Mouse (Mus musculus) C2C12 (cell line): Measurements from ENCODE around the gene Itga2b. TPM values are rescaled to one million over a fixed set of nuclear protein-coding genes. Genes with fewer than 3 reads are reported as not detected.
"Not testable (repeated sequence)": the region's sequence is repeated elsewhere in the genome, so short reads cannot be mapped to it uniquely, and the experiment has no call there.

Source experiments
- H3K27me3 ChIP-seq: one replicate; pipeline ENCODE4 v1.6.1; 2011; ENCODE audit not compliant: control insufficient read depth, insufficient read depth, insufficient read length
- H3K36me3 ChIP-seq: one replicate; pipeline ENCODE4 v1.6.1; 2011; ENCODE audit not compliant: control insufficient read depth, insufficient read depth
- H3K4me3 ChIP-seq: one replicate; pipeline ENCODE4 v1.5.1; 2011; ENCODE audit warnings: mild to moderate bottlenecking, control low read depth; ENCODE audit not compliant: poor library complexity, insufficient read depth, severe bottlenecking
- H3K79me2 ChIP-seq: one replicate; pipeline ENCODE4 v1.6.1; 2011; ENCODE audit not compliant: control insufficient read depth, insufficient read depth
- H3K79me3 ChIP-seq: one replicate; pipeline ENCODE4 v1.6.1; 2011; ENCODE audit warnings: low read depth, control low read depth
- H3ac ChIP-seq: one replicate; pipeline ENCODE3; 2011; ENCODE audit warnings: low read depth; ENCODE audit not compliant: control insufficient read depth, insufficient read length
- CEBPB ChIP-seq: IDR thresholded peaks from one replicate; pipeline ENCODE4 v1.6.1; 2011; ENCODE audit warnings: low read depth, mild to moderate bottlenecking, control low read depth, moderate library complexity
- CTCF ChIP-seq: IDR thresholded peaks from one replicate; pipeline ENCODE4 v1.5.1; 2011; ENCODE audit not compliant: control insufficient read depth, insufficient read depth, insufficient read length
- FOSL1 ChIP-seq: IDR thresholded peaks from one replicate; pipeline ENCODE4 v1.8.0; 2011; ENCODE audit warnings: mild to moderate bottlenecking, low read length; ENCODE audit not compliant: poor library complexity, insufficient read depth, severe bottlenecking
- MAX ChIP-seq: IDR thresholded peaks from one replicate; pipeline ENCODE4 v1.6.1; 2011; ENCODE audit warnings: mild to moderate bottlenecking, control low read depth
- MYOD1 ChIP-seq: IDR thresholded peaks from one replicate; pipeline ENCODE4 v1.6.1; 2011; ENCODE audit warnings: low read depth; ENCODE audit not compliant: control insufficient read depth, insufficient read length
- MYOG ChIP-seq: IDR thresholded peaks from one replicate; pipeline ENCODE4 v1.6.1; 2011; ENCODE audit not compliant: control insufficient read depth, insufficient read length; ENCODE audit errors: extremely low read depth
- USF1 ChIP-seq: IDR thresholded peaks from one replicate; pipeline ENCODE4 v1.6.1; 2011; ENCODE audit warnings: low read depth, mild to moderate bottlenecking, control low read depth, moderate library complexity
- polyA plus RNA-seq: library from polyadenylated mRNA; unstranded; fragments of >200 nt; fragmentation: generic; extraction: Trizol; gene quantifications from one replicate; pipeline ENCODE4 v1.2.1, GENCODE M21; 2012; ENCODE audit warnings: missing spikeins

Gene Itga2b
- polyA plus RNA-seq, 1 experiment = 1.3 TPM

DNA sequence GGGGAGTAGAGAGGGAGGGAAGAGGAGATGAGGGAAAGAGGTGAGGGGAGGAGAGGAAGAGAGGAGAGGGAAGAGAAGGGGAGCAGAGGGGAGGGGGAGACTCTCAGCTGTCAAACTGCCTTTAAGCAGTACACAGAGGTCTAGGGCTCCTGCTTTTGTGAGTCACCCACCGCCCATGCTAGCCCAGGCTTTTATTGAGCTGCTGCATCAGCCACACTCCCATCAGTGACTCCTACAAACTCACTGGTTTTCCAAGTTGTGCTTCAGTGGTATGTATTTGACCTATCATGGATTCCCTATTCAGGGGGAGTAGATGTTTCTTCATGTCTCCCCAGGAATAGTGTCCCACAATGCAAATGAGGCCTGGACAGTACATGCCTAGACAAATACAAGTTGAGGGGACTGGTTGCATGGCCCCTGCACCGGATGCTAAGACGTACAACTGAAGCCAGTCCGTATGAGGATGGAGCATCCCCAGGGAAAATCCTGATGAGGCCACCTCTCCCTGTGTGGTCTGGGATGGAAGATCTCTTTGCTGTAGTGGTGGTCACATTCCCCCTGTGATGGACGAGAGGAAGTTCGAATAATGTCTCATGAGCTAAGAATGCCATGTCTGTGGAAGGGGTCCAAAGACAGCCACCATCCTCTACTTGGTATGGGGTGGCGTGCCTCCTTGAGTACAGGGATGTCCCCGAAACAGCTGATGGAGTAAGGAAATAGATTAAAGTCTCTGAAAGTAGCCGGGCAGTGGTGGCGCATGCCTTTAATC, 54.7 kb downstream of the Itga2b start:
- H3K79me2 ChIP-seq = no peaks in the 10 kb centered on the region
- H3ac ChIP-seq = no peak overlapping the region
- H3K4me3 ChIP-seq = no peak overlapping the region
- no peak for TF ChIP-seq USF1
- TF ChIP-seq MYOG = no peak
- no peak for TF ChIP-seq CTCF
- no peak for TF ChIP-seq MYOD1
- TF ChIP-seq FOSL1 = no peak
- no peak for TF ChIP-seq CEBPB
- TF ChIP-seq MAX = no peak
- H3K36me3 ChIP-seq = no peaks in the 10 kb centered on the region
- no peaks in the 10 kb centered on the region for H3K79me3 ChIP-seq
- peaks cover 3% of the 10 kb centered on the region for H3K27me3 ChIP-seq

GRCm38 (mm10) chr11:102413059-102413458, 56.9 kb downstream of the Itga2b start:
- H3K27me3 ChIP-seq = peaks cover 3% of the 10 kb centered on the region
- no peak for TF ChIP-seq USF1
- H3K79me2 ChIP-seq = no peaks in the 10 kb centered on the region
- H3K36me3 ChIP-seq = no peaks in the 10 kb centered on the region
- H3ac ChIP-seq = no peak overlapping the region
- H3K4me3 ChIP-seq = no peak overlapping the region
- no peaks in the 10 kb centered on the region for H3K79me3 ChIP-seq

GRCm38 (mm10) chr11:102411704-102412103, 58.2 kb downstream of the Itga2b start:
- peaks cover 3% of the 10 kb centered on the region for H3K27me3 ChIP-seq
- no peak for TF ChIP-seq FOSL1
- TF ChIP-seq MYOD1 = no peak
- peak; percentile 76 for TF ChIP-seq MAX
- TF ChIP-seq USF1 = no peak
- no peak for TF ChIP-seq MYOG
- no peak for TF ChIP-seq CEBPB
- peak; percentile 51 for TF ChIP-seq CTCF
- H3ac ChIP-seq = no peak overlapping the region
- H3K36me3 ChIP-seq = no peaks in the 10 kb centered on the region
- peaks cover 4% of the 10 kb centered on the region for H3K79me2 ChIP-seq
- H3K4me3 ChIP-seq = no peak overlapping the region
- H3K79me3 ChIP-seq = peaks cover 3% of the 10 kb centered on the region

DNA sequence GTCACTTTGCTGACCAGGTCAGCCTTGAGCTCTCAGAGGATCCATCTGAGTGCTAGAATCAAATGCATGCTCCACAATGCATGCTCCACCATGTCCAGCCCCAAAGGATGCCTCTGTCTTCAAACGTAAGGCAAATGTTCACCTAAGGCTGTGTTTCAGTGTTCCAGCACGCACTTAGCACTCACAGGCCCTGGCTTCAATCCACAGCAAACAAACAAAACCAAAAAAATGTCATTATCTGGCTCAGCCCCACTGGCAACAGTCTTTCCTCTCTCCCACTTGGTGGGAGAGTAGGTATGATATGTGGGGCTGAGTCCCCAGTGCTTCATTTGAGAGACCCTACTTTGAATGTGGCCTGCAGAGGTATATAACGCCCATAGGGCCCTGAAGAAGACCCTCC, 58.9 kb downstream of the Itga2b start:
- peaks cover 3% of the 10 kb centered on the region for H3K27me3 ChIP-seq
- no peaks in the 10 kb centered on the region for H3K36me3 ChIP-seq
- H3K4me3 ChIP-seq = no peak overlapping the region
- TF ChIP-seq MYOG (no peak), MYOD1 (no peak), MAX (no peak), USF1 (no peak), CTCF (no peak), CEBPB (no peak), FOSL1 (no peak)
- H3K79me2 ChIP-seq = peaks cover 11% of the 10 kb centered on the region
- peaks cover 8% of the 10 kb centered on the region for H3K79me3 ChIP-seq
- no peak overlapping the region for H3ac ChIP-seq

DNA sequence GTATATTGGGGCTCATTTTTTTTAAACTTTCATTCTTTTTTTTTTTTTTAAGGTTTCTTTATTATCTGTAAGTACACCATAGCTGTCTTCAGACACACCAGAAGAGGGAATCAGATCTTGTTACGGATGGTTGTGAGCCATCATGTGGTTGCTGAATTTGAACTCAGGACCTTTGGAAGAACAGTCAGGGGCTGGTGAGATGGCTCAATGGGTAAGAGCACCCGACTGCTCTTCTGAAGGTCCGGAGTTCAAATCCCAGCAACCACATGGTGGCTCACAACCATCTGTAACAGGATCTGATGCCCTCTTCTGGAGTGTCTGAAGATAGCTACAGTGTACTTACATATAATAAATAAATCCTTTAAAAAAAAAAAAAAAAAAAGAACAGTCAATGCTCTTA, 59.6 kb downstream of the Itga2b start:
- H3K27me3 ChIP-seq, H3K79me3 ChIP-seq, H3K36me3 ChIP-seq, H3K4me3 ChIP-seq, H3ac ChIP-seq: not testable (repeated sequence)
- peaks cover 15% of the 10 kb centered on the region for H3K79me2 ChIP-seq

DNA sequence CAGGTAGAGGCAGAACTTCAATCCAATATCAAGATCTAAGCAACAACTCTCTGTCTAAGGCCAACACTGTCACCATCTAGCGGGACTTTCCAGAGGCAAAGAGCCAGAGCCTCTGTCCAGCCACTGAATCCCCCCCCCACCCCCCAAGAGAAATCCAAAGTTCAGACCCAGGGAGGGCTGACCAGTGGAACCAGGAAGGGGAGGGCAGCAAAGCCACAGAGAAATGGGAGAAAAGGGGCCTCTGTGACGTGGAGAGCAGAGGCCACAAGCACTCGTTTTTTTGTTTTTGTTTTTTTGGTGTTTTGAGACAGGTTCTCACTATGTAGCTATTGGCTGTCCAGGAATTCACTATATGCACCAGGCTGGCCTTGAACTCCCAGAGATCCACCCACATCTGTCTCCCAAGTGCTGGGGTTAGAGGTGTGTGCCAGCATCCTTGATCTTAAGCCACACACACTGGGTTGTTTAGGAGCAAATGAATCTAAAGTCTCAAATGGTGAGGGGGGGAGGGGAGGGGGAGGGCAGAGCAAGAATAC, 60.1 kb downstream of the Itga2b start:
- H3K36me3 ChIP-seq = no peaks in the 10 kb centered on the region
- TF ChIP-seq MAX (no peak), CTCF (no peak), USF1 (no peak), MYOG (no peak), MYOD1 (no peak), CEBPB (no peak), FOSL1 (no peak)

More for the DNA sequence above, 60.1 kb downstream of the Itga2b start:
- H3K4me3 ChIP-seq = no peak overlapping the region
- H3K79me2 ChIP-seq = peaks cover 15% of the 10 kb centered on the region
- peaks cover 3% of the 10 kb centered on the region for H3K27me3 ChIP-seq
- H3ac ChIP-seq = no peak overlapping the region
- H3K79me3 ChIP-seq = peaks cover 8% of the 10 kb centered on the region
